Mouse (Mus musculus) spleen, postnatal 14 days (tissue): ENCODE measurements around the gene Rab5b.
"Not testable (repeated sequence)": the region's sequence is repeated elsewhere in the genome, so short reads cannot be mapped to it uniquely, and the experiment has no call there.

Experiments used
- DNase-seq, 2 experiments: peaks; one replicate each; pipeline ENCODE4 v3.0.0; 2021 to 2022; ENCODE audit warnings: low spot score in 2 of 2

Gene Rab5b

DNA sequence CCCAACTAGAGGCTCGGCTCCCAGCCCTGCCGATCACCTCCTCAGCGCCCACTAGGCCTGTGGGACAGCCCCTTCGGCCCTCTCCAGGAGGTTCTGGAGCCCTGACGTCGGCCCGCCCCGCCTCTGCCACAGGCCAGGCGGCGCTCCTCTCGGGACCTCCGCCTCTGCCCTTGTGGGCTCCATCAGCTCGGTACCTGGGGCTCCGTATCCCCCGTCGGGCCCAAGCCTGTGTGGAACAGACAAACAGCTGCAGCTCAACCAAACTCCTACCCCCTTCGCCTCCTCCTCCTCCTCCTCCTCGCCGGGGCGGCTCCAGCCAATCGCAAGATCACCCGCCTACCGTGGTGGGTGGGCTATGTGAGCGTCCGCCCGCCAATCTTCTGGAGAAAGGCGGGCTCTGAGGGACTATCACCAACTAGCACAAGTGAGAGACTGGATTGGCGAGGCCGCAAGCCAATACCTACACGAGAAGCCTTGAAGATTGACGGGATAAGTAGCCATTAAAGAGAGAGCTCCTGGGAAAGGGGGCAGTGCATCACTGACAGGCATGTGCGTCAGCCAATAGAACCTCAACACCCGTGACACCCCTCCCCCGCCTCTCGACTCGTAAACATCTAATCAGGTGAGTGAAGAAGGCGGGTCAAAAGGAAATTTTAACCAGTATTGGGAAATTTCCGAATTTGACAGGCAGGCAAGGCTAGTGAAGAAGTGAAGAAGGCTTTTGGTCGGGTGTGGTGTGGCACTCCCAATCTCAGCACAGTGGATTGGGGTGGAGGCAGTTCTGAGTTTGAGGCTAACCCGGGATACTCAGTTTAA lies at the start of gene Rab5b:
Rab5b (minus strand) TSS at position 273 of the 816 bp plus-strand sequence.
- DNase-seq: peak; percentile 91 to 93

DNA sequence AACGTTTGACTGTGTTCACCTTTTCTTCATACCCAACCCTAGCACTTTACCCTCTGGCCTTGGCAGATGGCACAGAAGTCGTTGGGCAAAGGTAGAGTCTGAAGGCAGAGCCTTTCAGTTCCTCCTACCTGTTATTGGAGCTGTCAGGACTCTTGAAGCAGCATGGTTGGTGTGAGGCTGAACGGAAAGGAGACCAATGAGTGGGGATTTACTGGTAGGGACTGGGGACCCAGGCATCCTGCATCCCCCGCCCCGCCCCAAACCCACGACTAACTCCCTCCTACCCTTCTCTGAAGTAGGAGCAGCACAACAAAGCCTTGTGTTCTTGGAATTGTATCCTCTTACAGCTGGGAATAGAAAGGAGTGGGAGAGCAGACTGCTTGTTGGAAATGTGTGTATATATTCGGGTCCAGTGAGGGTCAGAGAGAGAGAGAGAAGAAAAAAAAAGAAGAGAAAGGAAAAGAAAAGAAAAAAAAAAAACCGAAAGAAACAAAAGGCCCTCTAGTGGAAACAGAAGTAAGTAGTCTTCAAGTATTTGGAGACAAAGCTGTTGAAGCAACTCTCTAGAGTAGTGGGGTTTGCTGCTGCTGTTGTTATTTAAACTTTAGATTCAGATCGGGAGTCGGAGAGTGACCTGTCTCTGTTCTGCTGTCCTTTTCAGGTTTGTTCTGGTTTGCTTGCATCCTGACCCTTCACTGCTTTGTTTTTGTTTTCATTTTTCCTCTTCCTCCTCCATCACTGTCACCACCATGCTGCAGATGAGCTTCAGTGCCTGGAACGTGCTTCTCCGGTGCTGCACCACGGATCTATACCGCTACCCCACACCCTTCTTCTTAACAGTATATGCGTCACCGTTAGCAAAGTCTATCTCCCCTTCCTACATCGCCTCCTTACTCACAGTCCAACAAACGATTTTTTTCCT lies 48.9 kb upstream of the Rab5b start, which contains the start of gene Dgka:
Dgka (minus strand) TSS at position 176 of the 922 bp plus-strand sequence.
- DNase-seq: peak in 1 of 2 experiments; percentile 36

- no peak for DNase-seq
Measured at GRCm38 (mm10) chr10:128744211-128744610, 48.1 kb upstream of the Rab5b start.

GRCm38 (mm10) chr10:128743791-128744191 lies 47.7 kb upstream of the Rab5b start:
- DNase-seq: peak; percentile 30 to 33

DNA sequence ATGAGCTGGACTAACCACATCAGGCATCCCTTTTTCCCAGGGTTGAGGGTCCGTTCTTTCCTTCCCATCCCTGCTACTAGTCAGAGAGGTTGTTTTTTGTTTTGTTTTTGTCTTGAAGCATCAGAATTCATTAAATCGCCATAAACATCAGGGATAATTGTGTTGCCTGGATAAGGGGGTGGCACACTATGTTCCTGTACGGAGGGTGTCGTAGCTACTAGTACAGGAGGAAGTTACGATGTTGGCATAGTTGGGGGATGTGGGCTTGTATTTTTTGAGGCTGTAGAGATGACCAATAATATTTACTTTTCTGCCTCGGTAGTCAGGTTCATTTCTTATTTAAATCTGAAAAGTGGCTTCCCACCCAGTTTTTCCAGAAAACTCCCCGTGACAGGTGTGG lies 47.2 kb upstream of the Rab5b start:
- DNase-seq: no peak

GRCm38 (mm10) chr10:128742616-128743015 lies 46.6 kb upstream of the Rab5b start:
- no peak for DNase-seq

GRCm38 (mm10) chr10:128740296-128740695 lies 44.2 kb upstream of the Rab5b start:
- no peak for DNase-seq

DNA sequence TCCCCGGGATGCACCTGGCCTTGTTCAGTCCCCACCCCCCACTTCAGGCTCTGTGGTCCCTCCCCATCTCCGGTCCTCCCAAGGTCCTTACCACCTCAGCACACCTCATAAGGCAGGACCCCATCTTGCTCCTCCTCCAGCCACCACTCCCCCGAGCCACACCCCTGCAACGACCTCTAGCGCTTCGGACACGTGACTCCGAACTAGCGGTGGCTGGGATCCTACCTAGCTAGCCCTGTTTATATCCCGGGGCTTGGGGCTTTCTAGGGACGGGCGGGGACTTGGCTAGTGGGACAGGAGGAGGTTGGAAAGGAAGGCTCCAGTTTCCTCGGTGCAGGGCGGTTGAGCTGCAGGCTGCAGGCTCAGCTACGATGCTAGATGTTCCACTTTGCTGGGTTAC lies 41.4 kb upstream of the Rab5b start:
- no peak for DNase-seq

GRCm38 (mm10) chr10:128731992-128732391 lies 35.9 kb upstream of the Rab5b start:
- no peak for DNase-seq

DNA sequence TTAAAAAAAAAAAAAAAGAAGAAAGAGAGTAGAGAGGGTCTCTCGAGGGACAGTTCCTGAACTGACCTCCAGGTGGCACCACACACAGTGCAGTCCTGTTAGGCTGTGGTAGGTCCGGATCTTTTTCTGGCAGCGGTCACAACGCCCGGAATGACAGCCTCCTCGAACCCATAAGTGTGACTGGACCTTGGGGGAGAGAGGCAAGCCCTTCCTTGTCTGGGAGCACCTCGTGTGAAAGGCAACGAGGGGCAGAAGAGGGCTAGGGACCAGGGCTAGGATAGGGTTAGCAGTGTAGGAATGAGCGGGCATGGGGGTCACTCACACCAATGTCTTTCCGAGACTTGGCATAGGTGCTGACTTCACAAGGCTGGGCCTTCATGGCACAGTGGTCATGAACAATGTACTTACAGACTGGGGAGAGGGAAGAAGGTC lies 35.0 kb upstream of the Rab5b start:
- DNase-seq: peak; percentile 42 to 63

DNA sequence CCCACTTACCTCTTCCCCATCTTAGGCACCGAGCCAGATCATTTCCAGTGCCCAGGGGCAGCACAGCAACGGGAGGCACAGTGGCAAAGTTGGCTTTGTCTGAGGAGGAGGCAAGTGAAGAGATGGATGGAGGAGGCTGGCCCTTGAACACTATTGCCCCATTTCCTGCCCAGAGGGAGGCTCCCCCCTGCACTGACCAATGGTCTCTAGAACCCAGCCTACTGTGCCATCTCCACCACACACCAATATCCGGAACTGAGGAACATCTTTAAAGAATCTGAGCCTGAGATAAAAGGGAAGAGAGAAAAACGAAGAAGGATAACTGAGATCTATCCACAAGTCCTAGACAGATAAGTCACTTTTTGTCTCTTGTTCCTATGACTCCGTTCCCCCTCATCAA lies 32.0 kb upstream of the Rab5b start:
- no peak for DNase-seq

- DNase-seq: not testable (repeated sequence)
Measured at GRCm38 (mm10) chr10:128725466-128725865, 29.4 kb upstream of the Rab5b start.

DNA sequence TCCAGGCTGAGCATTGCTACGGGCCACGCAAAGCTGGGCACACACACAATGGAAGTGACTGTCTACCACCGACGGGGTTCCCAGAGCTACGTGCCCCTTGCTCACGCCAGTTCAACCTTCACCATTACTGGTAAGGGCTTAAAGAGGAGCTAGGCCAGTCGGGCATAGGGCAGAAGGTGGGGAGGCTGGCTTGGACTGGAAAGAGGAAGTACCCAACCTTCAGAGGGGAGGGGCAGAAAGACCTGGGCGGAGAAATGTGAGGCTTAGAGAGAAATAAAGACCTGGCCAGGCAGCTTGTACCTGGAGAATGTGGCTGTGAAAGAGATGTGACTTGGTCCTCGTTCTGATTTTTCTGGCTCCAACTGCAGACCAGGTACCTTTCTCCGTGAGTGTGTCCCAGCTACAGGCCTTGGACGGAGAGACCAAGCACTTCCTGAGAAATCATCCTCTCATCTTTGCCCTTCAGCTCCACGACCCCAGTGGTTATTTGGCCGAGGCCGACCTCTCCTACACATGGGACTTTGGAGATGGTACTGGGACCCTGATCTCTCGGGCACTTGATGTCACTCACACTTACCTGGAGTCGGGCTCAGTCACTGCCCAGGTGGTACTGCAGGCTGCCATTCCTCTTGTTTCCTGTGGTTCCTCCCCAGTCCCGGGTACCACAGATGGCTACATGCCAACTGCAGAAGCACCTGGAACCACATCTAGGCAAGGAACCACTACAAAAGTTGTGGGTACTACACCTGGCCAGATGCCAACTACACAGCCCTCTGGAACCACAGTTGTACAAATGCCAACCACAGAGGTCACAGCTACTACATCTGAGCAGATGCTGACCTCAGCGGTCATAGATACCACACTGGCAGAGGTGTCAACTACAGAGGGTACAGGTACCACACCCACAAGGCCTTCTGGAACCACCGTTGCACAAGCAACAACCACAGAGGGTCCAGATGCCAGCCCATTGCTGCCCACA lies 19.8 kb upstream of the Rab5b start:
- DNase-seq: peak in 1 of 2 experiments; percentile 41

- DNase-seq: not testable (repeated sequence)
Measured at GRCm38 (mm10) chr10:128711318-128711717, 15.3 kb upstream of the Rab5b start.

DNA sequence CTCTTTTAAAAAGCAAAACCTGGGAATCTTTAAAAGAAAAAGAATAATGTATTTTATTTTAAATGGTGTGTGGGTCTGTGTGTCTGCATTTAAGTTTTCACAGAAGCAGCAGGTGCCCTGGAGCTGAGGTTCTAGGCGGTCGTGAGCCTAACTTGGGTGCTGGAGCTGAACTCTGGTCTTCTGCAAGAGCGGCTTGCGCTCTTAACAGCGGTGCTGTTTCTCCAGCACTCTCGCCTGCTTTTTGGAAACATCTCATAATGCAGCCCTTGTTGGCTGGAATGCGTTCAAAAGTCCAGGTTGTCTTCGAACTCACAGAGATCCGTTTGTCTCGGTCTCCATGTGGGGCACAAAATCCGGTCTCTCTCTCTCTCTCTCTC lies 9.2 kb upstream of the Rab5b start:
- DNase-seq: peak in 1 of 2 experiments; percentile 9

DNA sequence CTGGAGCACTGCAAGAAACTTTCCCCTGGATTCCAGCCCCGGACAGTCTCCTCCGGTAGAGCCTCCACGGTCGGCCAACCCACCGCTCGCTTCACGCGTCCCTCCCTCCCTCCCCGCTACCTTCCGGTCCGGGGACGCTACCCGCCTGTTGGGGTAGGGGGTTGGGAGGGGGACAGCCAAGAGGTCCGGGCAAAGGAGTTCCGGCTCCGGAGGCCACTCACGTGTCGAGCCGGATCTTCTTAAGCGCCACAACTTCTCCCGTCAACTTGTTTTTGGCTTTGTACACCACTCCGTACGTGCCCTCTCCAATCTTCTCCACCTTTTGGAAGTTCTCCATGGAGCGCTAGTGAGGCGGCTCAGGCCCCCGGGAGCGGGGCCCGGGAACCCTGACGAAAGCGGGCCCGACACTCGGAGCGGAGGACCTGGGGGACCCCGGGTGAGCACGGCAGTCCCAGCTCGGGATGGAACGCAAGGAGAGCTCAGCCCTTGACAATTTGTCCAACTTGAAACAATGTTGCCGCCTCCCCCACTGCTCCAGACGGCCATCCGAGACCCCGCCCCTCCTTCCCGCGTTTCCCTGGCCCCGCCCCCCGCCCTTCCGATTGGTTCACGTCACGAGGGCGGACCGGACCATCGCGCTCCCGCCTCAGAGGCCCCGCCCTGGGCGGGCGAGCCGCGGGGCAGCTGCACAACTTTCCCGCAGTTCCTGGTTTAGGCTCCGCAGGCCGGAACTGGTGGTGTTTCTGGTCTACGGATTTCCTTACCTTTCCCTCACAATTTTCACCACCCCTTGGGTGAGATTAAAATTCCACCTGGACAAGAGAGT lies 8.6 kb upstream of the Rab5b start, which contains the start of gene Cdk2:
Cdk2 (minus strand) TSS at position 541 of the 826 bp plus-strand sequence.
- peak; percentile 85 to 88 for DNase-seq

DNA sequence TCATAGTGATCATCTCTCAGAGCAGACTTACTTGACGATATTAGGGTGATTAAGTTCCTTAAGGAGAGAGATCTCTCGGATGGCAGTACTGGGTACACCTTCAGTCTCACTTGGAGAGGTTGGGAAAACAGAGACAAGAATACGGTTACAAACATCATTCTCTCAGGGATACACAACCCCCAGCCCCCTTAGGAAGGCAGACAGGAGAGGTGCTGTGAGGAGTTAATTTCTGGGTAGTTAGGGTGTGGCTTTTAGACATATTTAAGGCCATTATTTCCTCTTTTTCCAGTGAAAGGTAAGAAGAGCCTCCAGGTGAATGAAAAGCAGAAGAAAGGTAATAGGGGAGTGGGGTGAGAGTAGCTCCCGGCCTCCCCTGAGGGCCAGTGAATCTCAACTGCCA lies 7.8 kb upstream of the Rab5b start, which contains the start of gene Pmel:
Pmel (plus strand) TSS at position 301 of the 400 bp plus-strand sequence.
- DNase-seq: no peak

DNA sequence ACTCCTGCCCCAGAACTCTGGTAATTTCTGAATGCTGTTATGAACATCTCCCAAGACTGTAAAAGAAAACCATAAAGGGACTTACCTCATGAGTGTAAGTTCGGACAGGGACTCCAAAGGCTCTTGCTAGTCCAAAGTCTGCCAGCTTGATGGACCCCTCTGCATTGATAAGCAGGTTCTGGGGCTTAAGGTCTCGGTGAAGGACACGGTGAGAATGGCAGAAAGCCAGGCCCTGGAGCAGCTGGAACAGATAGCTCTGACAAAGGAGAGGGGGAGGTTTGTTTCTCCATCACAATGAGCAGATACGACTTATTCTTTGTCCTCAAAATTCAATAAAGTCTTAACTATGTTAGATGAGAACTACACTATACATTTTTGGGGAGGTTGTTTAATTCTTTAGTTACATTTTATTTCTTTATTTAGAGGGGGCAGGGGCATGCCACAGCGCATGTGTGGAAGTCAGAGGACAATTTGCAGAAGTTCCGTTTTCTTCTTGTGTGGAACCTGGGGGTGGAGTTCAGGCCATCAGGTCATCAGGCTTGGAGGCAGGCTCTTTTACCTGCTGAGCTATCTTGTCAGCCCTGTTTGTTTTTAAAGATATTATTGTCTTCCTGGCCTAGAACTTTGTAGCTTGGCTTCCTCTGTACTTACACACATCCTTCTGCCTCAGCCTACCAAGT lies 6.4 kb upstream of the Rab5b start:
- DNase-seq: no peak

DNA sequence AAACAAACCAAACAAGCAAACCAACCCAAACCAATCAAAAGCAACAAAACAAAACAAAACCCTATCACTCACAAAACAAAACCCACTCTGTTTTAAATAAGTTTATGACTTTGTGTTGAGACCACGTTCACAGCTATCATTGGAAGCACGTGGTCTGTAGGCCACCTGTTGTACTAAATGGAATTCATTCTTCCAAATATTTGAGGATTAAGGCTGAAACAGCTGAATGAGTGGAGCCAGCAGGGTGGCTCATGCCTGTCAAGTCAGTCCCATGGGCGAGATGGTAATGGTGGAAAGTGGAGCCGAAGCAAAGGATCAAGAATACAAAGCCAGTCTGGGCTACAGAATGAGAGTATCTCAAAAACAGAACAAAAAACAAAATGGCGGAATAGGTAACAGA lies 4.6 kb upstream of the Rab5b start:
- DNase-seq: no peak

GRCm38 (mm10) chr10:128699611-128700010 lies 3.5 kb upstream of the Rab5b start:
- DNase-seq: no peak
